Mouse (Mus musculus): ENCODE data around the gene C1rb. TPM values are rescaled to one million over a fixed set of nuclear protein-coding genes. Genes with fewer than 3 reads are reported as not detected.
"Not testable (repeated sequence)": the region's sequence is repeated elsewhere in the genome, so short reads cannot be mapped to it uniquely, and the experiment has no call there.

The C1rb gene
- not detected in 2 replicates for polyA plus RNA-seq (2014; fragmentation: Nextera tagmentation; extraction: Ambion mirVana)

- H3K9ac ChIP-seq (replicated peaks; ENCODE audit: low read length), result no peak within 1 kb of the TSS
- H3K9me3 ChIP-seq (replicated peaks; ENCODE audit: control insufficient read depth, low read length), result no peaks in the 10 kb centered on the region
- WGBS, result 1% methylated on average over 8 of the region's 8 CpGs
- ATAC-seq (replicated peaks; ENCODE audit: insufficient number of reproducible peaks, low FRiP score, low TSS enrichment, low read depth), result no peak
- no peak within 1 kb of the TSS for H3K4me2 ChIP-seq (ENCODE audit: low read depth, low read length)
- DNase-seq (ENCODE audit: low spot score), result peak; percentile 78
- no peaks in the 10 kb centered on the region for H3K27me3 ChIP-seq (ENCODE audit: control insufficient read depth, insufficient read depth, low read length)
- H3K4me3 ChIP-seq (ENCODE audit: low read depth, low read length), result no peak within 1 kb of the TSS
- no peak within 1 kb of the TSS for H3K27ac ChIP-seq (replicated peaks; ENCODE audit: low read depth, low read length)
- H3K36me3 ChIP-seq (replicated peaks; ENCODE audit: control insufficient read depth, insufficient read depth, low read depth, low read length), result no peaks in the 10 kb centered on the region
- no peaks in the 10 kb centered on the region; the same call in 1 of the 2 replicates for H3K4me1 ChIP-seq (ENCODE audit: control insufficient read depth, insufficient read depth, low read length)
These were observed at the start of gene C1rb for GRCm38 (mm10) chr6:124570026-124570425. Gene C1rb, plus strand, starts transcription at chr6:124570294.

GRCm38 (mm10) chr6:124522082-124522481 lies 48.0 kb upstream of the C1rb start:
- ATAC-seq (replicated peaks; ENCODE audit: insufficient number of reproducible peaks, low FRiP score, low TSS enrichment, low read depth), result not testable (repeated sequence)

GRCm38 (mm10) chr6:124527881-124528280 lies 42.2 kb upstream of the C1rb start:
- Histone ChIP-seq H3K4me1 (ENCODE audit: control insufficient read depth, insufficient read depth, low read length) (no peaks in the 10 kb centered on the region), H3K4me2 (ENCODE audit: low read depth, low read length) (no peak overlapping the region)
- WGBS, result 78% methylated on average over 3 of the region's 3 CpGs

More at GRCm38 (mm10) chr6:124522082-124522481, 48.0 kb upstream of the C1rb start:
- 71% methylated on average over 7 of the region's 7 CpGs for WGBS
- not testable (repeated sequence) for H3K9me3 ChIP-seq (replicated peaks; ENCODE audit: control insufficient read depth, low read length); H3K9ac ChIP-seq (replicated peaks; ENCODE audit: low read length); H3K4me3 ChIP-seq (ENCODE audit: low read depth, low read length); H3K4me2 ChIP-seq (ENCODE audit: low read depth, low read length); H3K27me3 ChIP-seq (ENCODE audit: control insufficient read depth, insufficient read depth, low read length); DNase-seq (ENCODE audit: low spot score); H3K27ac ChIP-seq (replicated peaks; ENCODE audit: low read depth, low read length); H3K4me1 ChIP-seq (ENCODE audit: control insufficient read depth, insufficient read depth, low read length); H3K36me3 ChIP-seq (replicated peaks; ENCODE audit: control insufficient read depth, insufficient read depth, low read depth, low read length)

GRCm38 (mm10) chr6:124531077-124531476 lies 39.0 kb upstream of the C1rb start:
- Histone ChIP-seq H3K27ac (replicated peaks; ENCODE audit: low read depth, low read length) (no peak overlapping the region), H3K9me3 (replicated peaks; ENCODE audit: control insufficient read depth, low read length) (no peaks in the 10 kb centered on the region), H3K27me3 (ENCODE audit: control insufficient read depth, insufficient read depth, low read length) (no peaks in the 10 kb centered on the region), H3K36me3 (replicated peaks; ENCODE audit: control insufficient read depth, insufficient read depth, low read depth, low read length) (no peaks in the 10 kb centered on the region), H3K4me1 (ENCODE audit: control insufficient read depth, insufficient read depth, low read length) (no peaks in the 10 kb centered on the region), H3K4me3 (ENCODE audit: low read depth, low read length) (no peak overlapping the region), H3K4me2 (ENCODE audit: low read depth, low read length) (no peak overlapping the region), H3K9ac (replicated peaks; ENCODE audit: low read length) (no peak overlapping the region)
- 83% methylated on average over 8 of the region's 8 CpGs for WGBS
- no peak for ATAC-seq (replicated peaks; ENCODE audit: insufficient number of reproducible peaks, low FRiP score, low TSS enrichment, low read depth)
- no peak for DNase-seq (ENCODE audit: low spot score)

More at GRCm38 (mm10) chr6:124527881-124528280, 42.2 kb upstream of the C1rb start:
- Histone ChIP-seq H3K36me3 (replicated peaks; ENCODE audit: control insufficient read depth, insufficient read depth, low read depth, low read length) (no peaks in the 10 kb centered on the region), H3K27ac (replicated peaks; ENCODE audit: low read depth, low read length) (no peak overlapping the region), H3K4me3 (ENCODE audit: low read depth, low read length) (no peak overlapping the region), H3K9ac (replicated peaks; ENCODE audit: low read length) (no peak overlapping the region), H3K27me3 (ENCODE audit: control insufficient read depth, insufficient read depth, low read length) (no peaks in the 10 kb centered on the region), H3K9me3 (replicated peaks; ENCODE audit: control insufficient read depth, low read length) (no peaks in the 10 kb centered on the region)
- ATAC-seq (replicated peaks; ENCODE audit: insufficient number of reproducible peaks, low FRiP score, low TSS enrichment, low read depth) (no peak), DNase-seq (ENCODE audit: low spot score) (no peak)

- H3K27ac ChIP-seq (replicated peaks; ENCODE audit: low read depth, low read length); H3K36me3 ChIP-seq (replicated peaks; ENCODE audit: control insufficient read depth, insufficient read depth, low read depth, low read length); H3K4me2 ChIP-seq (ENCODE audit: low read depth, low read length); H3K9ac ChIP-seq (replicated peaks; ENCODE audit: low read length); ATAC-seq (replicated peaks; ENCODE audit: insufficient number of reproducible peaks, low FRiP score, low TSS enrichment, low read depth); DNase-seq (ENCODE audit: low spot score); H3K9me3 ChIP-seq (replicated peaks; ENCODE audit: control insufficient read depth, low read length); H3K27me3 ChIP-seq (ENCODE audit: control insufficient read depth, insufficient read depth, low read length); H3K4me1 ChIP-seq (ENCODE audit: control insufficient read depth, insufficient read depth, low read length); H3K4me3 ChIP-seq (ENCODE audit: low read depth, low read length): not testable (repeated sequence)
- WGBS, result 80% methylated on average over 8 of the region's 8 CpGs
These were observed 33.8 kb upstream of the C1rb start for GRCm38 (mm10) chr6:124536125-124536829.

DNA sequence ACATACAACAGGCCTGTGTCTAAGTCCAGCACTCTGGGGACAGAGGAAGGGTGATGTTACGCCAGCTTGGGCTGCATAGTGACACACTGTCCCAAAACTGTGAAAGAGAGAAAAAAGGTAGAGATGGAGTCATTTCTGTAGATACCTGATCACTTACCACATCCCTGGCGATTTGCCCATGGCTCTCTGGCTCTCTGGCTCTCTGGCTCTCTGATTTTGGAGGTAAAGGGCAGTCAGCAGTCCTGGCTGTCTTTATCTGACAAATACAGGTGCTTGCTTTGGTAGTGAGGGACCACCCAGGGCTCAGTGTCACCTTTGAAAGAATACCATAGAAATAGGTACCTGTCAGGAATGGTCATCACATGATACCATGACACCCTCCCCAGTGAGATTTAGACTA lies 28.9 kb upstream of the C1rb start:
- H3K4me2 ChIP-seq (ENCODE audit: low read depth, low read length); H3K4me1 ChIP-seq (ENCODE audit: control insufficient read depth, insufficient read depth, low read length); H3K36me3 ChIP-seq (replicated peaks; ENCODE audit: control insufficient read depth, insufficient read depth, low read depth, low read length); H3K9me3 ChIP-seq (replicated peaks; ENCODE audit: control insufficient read depth, low read length); H3K4me3 ChIP-seq (ENCODE audit: low read depth, low read length); H3K27me3 ChIP-seq (ENCODE audit: control insufficient read depth, insufficient read depth, low read length); ATAC-seq (replicated peaks; ENCODE audit: insufficient number of reproducible peaks, low FRiP score, low TSS enrichment, low read depth); DNase-seq (ENCODE audit: low spot score); H3K27ac ChIP-seq (replicated peaks; ENCODE audit: low read depth, low read length); H3K9ac ChIP-seq (replicated peaks; ENCODE audit: low read length): not testable (repeated sequence)
- 81% methylated on average over 2 of the region's 2 CpGs for WGBS

DNA sequence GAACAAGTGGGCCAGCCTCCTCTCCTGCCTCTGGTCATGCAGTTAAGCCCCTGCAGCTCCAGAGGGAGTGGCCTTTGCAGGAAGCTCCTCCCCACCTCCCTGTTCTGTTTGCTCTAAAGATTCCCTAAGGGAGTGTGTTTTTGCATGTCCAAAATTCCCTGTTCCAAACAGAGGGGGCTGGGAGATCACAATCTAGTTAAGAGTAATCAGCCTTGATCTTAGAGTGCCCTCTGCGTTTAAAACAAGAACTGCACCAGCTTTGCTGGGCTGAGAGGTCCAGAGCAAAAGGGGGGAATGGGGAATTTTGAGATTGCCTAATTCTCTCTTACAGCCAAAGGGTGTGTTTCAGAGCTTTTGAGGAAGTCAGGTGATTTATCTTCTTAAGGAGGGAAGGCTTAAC lies 27.8 kb upstream of the C1rb start, which contains the start of gene C1s1:
Gene C1s1, minus strand, starts transcription at position 76 of the 400 bp plus-strand sequence.
- H3K36me3 ChIP-seq (replicated peaks; ENCODE audit: control insufficient read depth, insufficient read depth, low read depth, low read length); ATAC-seq (replicated peaks; ENCODE audit: insufficient number of reproducible peaks, low FRiP score, low TSS enrichment, low read depth); H3K4me1 ChIP-seq (ENCODE audit: control insufficient read depth, insufficient read depth, low read length); H3K4me3 ChIP-seq (ENCODE audit: low read depth, low read length); H3K4me2 ChIP-seq (ENCODE audit: low read depth, low read length); H3K9me3 ChIP-seq (replicated peaks; ENCODE audit: control insufficient read depth, low read length); H3K27ac ChIP-seq (replicated peaks; ENCODE audit: low read depth, low read length); H3K9ac ChIP-seq (replicated peaks; ENCODE audit: low read length); H3K27me3 ChIP-seq (ENCODE audit: control insufficient read depth, insufficient read depth, low read length): not testable (repeated sequence)
- WGBS, result 0% methylated on average over 1 of the region's 1 CpGs
- peak; percentile 63 for DNase-seq (ENCODE audit: low spot score)

- Histone ChIP-seq H3K9me3 (replicated peaks; ENCODE audit: control insufficient read depth, low read length) (no peaks in the 10 kb centered on the region), H3K9ac (replicated peaks; ENCODE audit: low read length) (no peak overlapping the region), H3K27ac (replicated peaks; ENCODE audit: low read depth, low read length) (no peak overlapping the region), H3K4me3 (ENCODE audit: low read depth, low read length) (no peak overlapping the region), H3K27me3 (ENCODE audit: control insufficient read depth, insufficient read depth, low read length) (no peaks in the 10 kb centered on the region), H3K4me2 (ENCODE audit: low read depth, low read length) (no peak overlapping the region), H3K4me1 (ENCODE audit: control insufficient read depth, insufficient read depth, low read length) (no peaks in the 10 kb centered on the region), H3K36me3 (replicated peaks; ENCODE audit: control insufficient read depth, insufficient read depth, low read depth, low read length) (no peaks in the 10 kb centered on the region)
- WGBS, result 84% methylated on average over 6 of the region's 6 CpGs
- DNase-seq (ENCODE audit: low spot score) (peak; percentile 4), ATAC-seq (replicated peaks; ENCODE audit: insufficient number of reproducible peaks, low FRiP score, low TSS enrichment, low read depth) (no peak)
These were observed 25.6 kb upstream of the C1rb start for GRCm38 (mm10) chr6:124544466-124544865.

All from embryonic facial prominence, embryonic 11.5 days (tissue).